ENCODE assay signal across 22 mouse cellular contexts in the genomic region with DNA sequence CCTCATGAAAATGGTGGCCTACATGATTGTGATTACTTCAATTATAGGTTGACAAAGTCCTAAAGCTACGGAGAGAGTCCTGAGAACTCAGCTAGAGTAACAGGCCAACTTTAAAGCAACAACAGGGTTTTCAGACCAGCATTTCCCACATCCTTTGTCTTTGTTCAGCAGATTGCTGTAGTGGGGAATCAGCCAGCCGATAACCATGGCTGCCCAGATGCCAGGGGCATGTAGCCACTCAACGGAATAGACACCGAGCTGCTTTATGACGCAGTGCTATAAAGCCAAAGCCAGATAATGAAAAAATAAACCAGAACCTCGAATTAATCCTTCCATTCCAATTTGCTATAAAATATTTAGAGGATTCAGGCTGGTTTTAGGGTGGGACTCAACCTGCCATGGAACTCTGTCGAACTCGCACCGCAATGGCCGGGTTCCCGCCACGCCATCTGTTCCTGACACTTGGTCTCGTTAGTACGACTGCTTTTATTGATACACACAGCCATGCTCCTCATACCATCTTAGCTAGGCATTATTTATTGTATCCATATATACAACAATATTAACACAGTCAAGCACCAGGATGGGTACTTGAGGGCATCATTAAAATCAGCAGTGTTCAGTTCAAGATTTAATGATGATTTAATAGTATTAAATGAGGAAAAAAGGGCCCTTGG.
DNase-seq lines count a peak whose midpoint lies in the region; ATAC-seq lines count a peak whose summit lies in the region.
"Had no signal": no experiment of that assay in that cellular context is flagged by ENCODE, and none has a peak within 500 bp of the region (broad histone marks: within the 10 kb centered on the region; RNA-seq: fewer than 3 reads in every experiment).

No protein-coding gene starts in this region.

- DNase-seq in urinary bladder, adult 2 months (ENCODE audit: low spot score): no peak
- DNase-seq: gastrocnemius, adult 2 months; gastrocnemius, postnatal 36 days; kidney, adult 9 months; kidney, postnatal 14 days; layer of hippocampus, adult 9-11 months; right cerebral cortex, adult 18-20 months; spleen, adult 18-20 months; thymus, postnatal 14 days had no signal

- no peaks in the 10 kb centered on the region for H3K27me3 ChIP-seq in forebrain, embryonic 13.5 days
- no peaks in the 10 kb centered on the region for H3K27me3 ChIP-seq in forebrain, embryonic 12.5 days
- H3K27me3 ChIP-seq in hindbrain, embryonic 16.5 days (replicated peaks; ENCODE audit: control insufficient read depth, insufficient read depth, low read length): no peaks in the 10 kb centered on the region
- H3K27me3 ChIP-seq in hindbrain, embryonic 12.5 days: no peaks in the 10 kb centered on the region
- H3K27me3 ChIP-seq in forebrain, embryonic 16.5 days (replicated peaks; ENCODE audit: control insufficient read depth, insufficient read depth, low read length): no peaks in the 10 kb centered on the region
- H3K27me3 ChIP-seq in neural tube, embryonic 15.5 days (replicated peaks): no peaks in the 10 kb centered on the region
- H3K27me3 ChIP-seq: limb, embryonic 12.5 days; lung, embryonic 15.5 days had no signal

- H3K9ac ChIP-seq in forebrain, embryonic 13.5 days: no peak overlapping the region
- H3K9ac ChIP-seq in forebrain, embryonic 12.5 days: no peak overlapping the region
- no peak overlapping the region for H3K9ac ChIP-seq in hindbrain, embryonic 16.5 days (ENCODE audit: low read depth, low read length)
- H3K9ac ChIP-seq in hindbrain, embryonic 12.5 days: no peak overlapping the region
- no peak overlapping the region for H3K9ac ChIP-seq in forebrain, embryonic 16.5 days (replicated peaks; ENCODE audit: low read depth, low read length)
- H3K9ac ChIP-seq in neural tube, embryonic 15.5 days (replicated peaks): no peak overlapping the region
- H3K9ac ChIP-seq: limb, embryonic 12.5 days; lung, embryonic 15.5 days had no signal

- 75% methylated on average over 14 of the region's 14 CpGs for WGBS in forebrain, embryonic 13.5 days
- 87% methylated on average over 14 of the region's 14 CpGs for WGBS in forebrain, embryonic 12.5 days
- WGBS in hindbrain, embryonic 16.5 days: 82% methylated on average over 14 of the region's 14 CpGs
- WGBS in hindbrain, embryonic 12.5 days: 95% methylated on average over 14 of the region's 14 CpGs
- 65% methylated on average over 14 of the region's 14 CpGs for WGBS in forebrain, embryonic 16.5 days
- 42% methylated on average over 14 of the region's 14 CpGs for WGBS in neural tube, embryonic 15.5 days

- H3K9me3 ChIP-seq in forebrain, embryonic 13.5 days (replicated peaks): no peaks in the 10 kb centered on the region
- no peaks in the 10 kb centered on the region for H3K9me3 ChIP-seq in forebrain, embryonic 12.5 days
- no peaks in the 10 kb centered on the region for H3K9me3 ChIP-seq in hindbrain, embryonic 16.5 days (ENCODE audit: control insufficient read depth, low read length)
- H3K9me3 ChIP-seq in hindbrain, embryonic 12.5 days (replicated peaks): no peaks in the 10 kb centered on the region
- no peaks in the 10 kb centered on the region for H3K9me3 ChIP-seq in forebrain, embryonic 16.5 days (ENCODE audit: control insufficient read depth, low read length)
- H3K9me3 ChIP-seq in neural tube, embryonic 15.5 days (replicated peaks): no peaks in the 10 kb centered on the region
- H3K9me3 ChIP-seq: hindbrain, embryonic 10.5 days; limb, embryonic 12.5 days; lung, embryonic 15.5 days; midbrain, embryonic 10.5 days had no signal

- peaks cover 34% of the 10 kb centered on the region for H3K4me1 ChIP-seq in forebrain, embryonic 13.5 days
- peaks cover 14% of the 10 kb centered on the region for H3K4me1 ChIP-seq in forebrain, embryonic 12.5 days
- H3K4me1 ChIP-seq in hindbrain, embryonic 16.5 days (ENCODE audit: control insufficient read depth, insufficient read depth, low read depth, low read length): peaks cover 9% of the 10 kb centered on the region
- peaks cover 10% of the 10 kb centered on the region; the same call in 1 of the 2 replicates for H3K4me1 ChIP-seq in hindbrain, embryonic 12.5 days
- H3K4me1 ChIP-seq in forebrain, embryonic 16.5 days (replicated peaks; ENCODE audit: control insufficient read depth, insufficient read depth, low read length): peaks cover 24% of the 10 kb centered on the region
- H3K4me1 ChIP-seq in neural tube, embryonic 15.5 days: peaks cover 20% of the 10 kb centered on the region

- H3K4me3 ChIP-seq in forebrain, embryonic 13.5 days: no peak overlapping the region
- no peak overlapping the region for H3K4me3 ChIP-seq in forebrain, embryonic 12.5 days (replicated peaks)
- no peak overlapping the region for H3K4me3 ChIP-seq in hindbrain, embryonic 16.5 days (ENCODE audit: low read length)
- H3K4me3 ChIP-seq in hindbrain, embryonic 12.5 days: no peak overlapping the region
- H3K4me3 ChIP-seq in forebrain, embryonic 16.5 days (replicated peaks; ENCODE audit: low read length): no peak overlapping the region
- no peak overlapping the region for H3K4me3 ChIP-seq in neural tube, embryonic 15.5 days (replicated peaks)
- H3K4me3 ChIP-seq: gastrocnemius, adult 2 months; hindbrain, embryonic 10.5 days; limb, embryonic 12.5 days; lung, embryonic 15.5 days; midbrain, embryonic 10.5 days; myocyte had no signal

- ATAC-seq in forebrain, embryonic 13.5 days: peak; percentile 53; the same call in 1 of the 2 replicates
- no peak for ATAC-seq in forebrain, embryonic 12.5 days (ENCODE audit: low FRiP score)
- ATAC-seq in hindbrain, embryonic 16.5 days: peak; percentile 65; the same call in 1 of the 2 replicates
- ATAC-seq in hindbrain, embryonic 12.5 days (ENCODE audit: low FRiP score): no peak
- ATAC-seq in forebrain, embryonic 16.5 days: peak; percentile 36; the same call in 1 of the 2 replicates
- peak; percentile 65 for ATAC-seq in neural tube, embryonic 15.5 days (ENCODE audit: low FRiP score)
- ATAC-seq: CD4-positive, CD25-positive, alpha-beta regulatory T cell, adult 4 months; intestine, postnatal 0 days had no signal

- no peaks in the 10 kb centered on the region for H3K36me3 ChIP-seq in forebrain, embryonic 13.5 days (ENCODE audit: poor library complexity, severe bottlenecking)
- no peaks in the 10 kb centered on the region for H3K36me3 ChIP-seq in forebrain, embryonic 12.5 days (replicated peaks)
- no peaks in the 10 kb centered on the region for H3K36me3 ChIP-seq in hindbrain, embryonic 16.5 days (ENCODE audit: control insufficient read depth, insufficient read depth, low read length)
- no peaks in the 10 kb centered on the region for H3K36me3 ChIP-seq in hindbrain, embryonic 12.5 days
- H3K36me3 ChIP-seq in forebrain, embryonic 16.5 days (ENCODE audit: control insufficient read depth, insufficient read depth): no peaks in the 10 kb centered on the region
- H3K36me3 ChIP-seq in neural tube, embryonic 15.5 days: no peaks in the 10 kb centered on the region
- H3K36me3 ChIP-seq: hindbrain, embryonic 10.5 days; limb, embryonic 12.5 days; lung, embryonic 15.5 days; midbrain, embryonic 10.5 days had no signal

- no peak overlapping the region for H3K27ac ChIP-seq in forebrain, embryonic 13.5 days
- H3K27ac ChIP-seq in forebrain, embryonic 12.5 days: no peak overlapping the region
- no peak overlapping the region for H3K27ac ChIP-seq in hindbrain, embryonic 16.5 days (ENCODE audit: low read depth, low read length)
- no peak overlapping the region for H3K27ac ChIP-seq in hindbrain, embryonic 12.5 days
- H3K27ac ChIP-seq in forebrain, embryonic 16.5 days (ENCODE audit: low read length): peak overlapping the region; percentile 7; the same call in 1 of the 2 replicates
- peak overlapping the region; percentile 64; the same call in 1 of the 2 replicates for H3K27ac ChIP-seq in neural tube, embryonic 15.5 days (replicated peaks)
- H3K27ac ChIP-seq: hindbrain, embryonic 10.5 days; limb, embryonic 12.5 days; lung, embryonic 15.5 days; midbrain, embryonic 10.5 days had no signal

- no peak overlapping the region for H3K4me2 ChIP-seq in forebrain, embryonic 13.5 days
- no peak overlapping the region for H3K4me2 ChIP-seq in forebrain, embryonic 12.5 days
- no peak overlapping the region for H3K4me2 ChIP-seq in hindbrain, embryonic 16.5 days (ENCODE audit: low read length)
- H3K4me2 ChIP-seq in hindbrain, embryonic 12.5 days (replicated peaks): no peak overlapping the region
- H3K4me2 ChIP-seq in forebrain, embryonic 16.5 days (ENCODE audit: low read length): no peak overlapping the region
- H3K4me2 ChIP-seq in neural tube, embryonic 15.5 days: no peak overlapping the region
- H3K4me2 ChIP-seq: limb, embryonic 12.5 days; lung, embryonic 15.5 days had no signal

Comparison
In these comparisons a context has a peak if more than half of its experiments do, and no peak if none do; other contexts are left out.
1. ATAC-seq: peak in forebrain, embryonic 13.5 days (single experiment), hindbrain, embryonic 16.5 days (single experiment), forebrain, embryonic 16.5 days (single experiment) and neural tube, embryonic 15.5 days (single experiment); none in forebrain, embryonic 12.5 days (single experiment) and hindbrain, embryonic 12.5 days (single experiment).
2. H3K27ac ChIP-seq: peak in forebrain, embryonic 16.5 days (single experiment) and neural tube, embryonic 15.5 days (single experiment); none in forebrain, embryonic 13.5 days (single experiment), forebrain, embryonic 12.5 days (single experiment), hindbrain, embryonic 16.5 days (single experiment) and hindbrain, embryonic 12.5 days (single experiment).